Mouse (Mus musculus) megakaryocyte, embryonic 14.5 days (primary cell): ENCODE results near the gene Baz2a.

Experiments
- FLI1 ChIP-seq: IDR thresholded peaks from 2 replicates; pipeline ENCODE4 v1.6.1; 2012; ENCODE audit warnings: low read length, inconsistent platforms, mixed read lengths
- GATA1 ChIP-seq: IDR thresholded peaks from 3 replicates; pipeline ENCODE4 v1.6.1; 2012; ENCODE audit warnings: mixed read lengths, low read length, inconsistent platforms, borderline replicate concordance

GRCm38 (mm10) chr10:128110103-128110761 lies 18.9 kb downstream of the Baz2a start:
- TF ChIP-seq GATA1, result no peak
- TF ChIP-seq FLI1, result no peak
